Mouse (Mus musculus) mouse trophoblast stem cell (cell line): ENCODE measurements around the gene Xrcc5.

ENCODE experiments used
- in situ Hi-C, 2 experiments: fragments of 300-500 bp; cut with MseI, MboI; formaldehyde crosslinking; loops; 2 replicates in 1 of 2; 3 replicates in 1 of 2; pipeline ENCODE4 v1.15.1; 2025

The Xrcc5 gene

GRCm38 (mm10) chr1:72383056-72383455 lies 75.8 kb downstream of the Xrcc5 start:
- in situ Hi-C loops = no loop called here

DNA sequence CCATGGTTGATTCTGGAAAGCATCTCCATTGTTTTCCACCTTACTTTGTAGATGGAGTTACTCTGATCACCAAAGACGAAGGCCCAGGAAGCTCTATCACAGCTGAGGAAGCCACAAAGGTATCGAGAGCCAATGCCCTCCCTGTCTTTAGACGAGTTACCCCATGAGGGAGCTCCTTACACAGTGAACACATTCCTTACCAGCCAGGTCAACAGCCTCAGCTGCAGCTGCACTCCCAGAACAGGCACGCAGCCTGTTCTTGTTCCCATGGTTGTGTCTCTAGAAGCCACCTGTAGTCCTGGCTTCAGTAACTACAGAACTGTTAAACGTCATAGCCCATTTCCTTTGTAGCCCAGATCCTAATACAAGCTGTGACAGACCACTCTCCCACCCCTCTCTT lies 76.4 kb downstream of the Xrcc5 start:
- in situ Hi-C loops = no loop called here

DNA sequence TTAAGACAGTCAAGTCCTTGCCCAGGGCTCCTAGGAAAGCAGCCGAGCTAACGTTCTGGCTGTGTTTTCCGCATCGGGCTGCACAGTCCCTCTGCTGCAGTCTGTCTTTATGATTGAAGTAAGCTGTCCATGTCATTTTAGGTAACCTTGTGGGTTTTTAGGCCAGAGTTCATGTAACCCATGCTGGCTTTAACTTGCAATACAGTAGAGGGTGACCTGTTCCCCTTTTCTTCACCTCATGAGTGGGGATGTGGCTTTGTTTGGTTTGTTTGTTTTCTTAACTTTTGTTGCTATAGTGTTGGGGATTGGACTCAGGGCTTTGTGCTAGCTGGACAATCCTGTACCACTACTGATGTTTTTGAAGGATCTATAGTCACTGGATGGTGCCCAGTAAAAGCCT lies 83.2 kb downstream of the Xrcc5 start:
- in situ Hi-C loops = no loop called here

DNA sequence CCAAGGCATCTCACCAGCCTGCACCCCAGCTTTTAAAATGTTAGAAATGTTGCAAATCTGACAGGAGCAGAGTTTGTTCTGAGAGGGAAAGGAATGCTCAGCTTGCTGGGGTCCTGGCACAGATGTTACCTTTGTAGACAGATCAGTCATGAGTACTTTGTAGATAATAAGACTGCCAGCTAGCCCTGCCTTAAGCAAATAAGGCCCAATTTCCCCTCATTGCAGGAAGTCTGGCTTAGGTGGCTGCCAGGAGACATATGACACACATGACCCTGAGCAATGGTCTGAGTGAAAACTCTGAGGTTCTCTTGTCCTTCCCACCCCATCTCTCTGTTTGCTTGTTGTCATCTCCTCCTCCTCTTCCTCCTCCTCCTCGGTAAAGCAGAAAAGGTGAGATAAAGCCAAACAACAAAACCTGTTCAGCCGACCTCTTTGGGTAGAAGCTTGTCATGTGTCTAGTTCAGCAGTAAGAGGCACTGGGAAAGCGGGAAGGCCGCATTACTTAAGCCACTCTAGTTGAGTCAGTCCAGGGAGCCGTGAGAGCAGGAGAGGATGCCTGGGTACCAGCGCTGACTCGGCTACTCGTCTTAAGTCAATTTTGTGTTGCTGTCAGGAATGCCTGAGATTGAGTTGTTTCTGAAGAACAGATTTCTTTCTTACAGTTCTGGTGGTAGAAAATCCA lies 92.6 kb downstream of the Xrcc5 start:
- in situ Hi-C loops = no loop called here

GRCm38 (mm10) chr1:72400616-72401015 lies 93.4 kb downstream of the Xrcc5 start:
- in situ Hi-C loops = no loop called here

GRCm38 (mm10) chr1:72401331-72402069 lies 94.3 kb downstream of the Xrcc5 start:
- in situ Hi-C loops = no loop called here

DNA sequence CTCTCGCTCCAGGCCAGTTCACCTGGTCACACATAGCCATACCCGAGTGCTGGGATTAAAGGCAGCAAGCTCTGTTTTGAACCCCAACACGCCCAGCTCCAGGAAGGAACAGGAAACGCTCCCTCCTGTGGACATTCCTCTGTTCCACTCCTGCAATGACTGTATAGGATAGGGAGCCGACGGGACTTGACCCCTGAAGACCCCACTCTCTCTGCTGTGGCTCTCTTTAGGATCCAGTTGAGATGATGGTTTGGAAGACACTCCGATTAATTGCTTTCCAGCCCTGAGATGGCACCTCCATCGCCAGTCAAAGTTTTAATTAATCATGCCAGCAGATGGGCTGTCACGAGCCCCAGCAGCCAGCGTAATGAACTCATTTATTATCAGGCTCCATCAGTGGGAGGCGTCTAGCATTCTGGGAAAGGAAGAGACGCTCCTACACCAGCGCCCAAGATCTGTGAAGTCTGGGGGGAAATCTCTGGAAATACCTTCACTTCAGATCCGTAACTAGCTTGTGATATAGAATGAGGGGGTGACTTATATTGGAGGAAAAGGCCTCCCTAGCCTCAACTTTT lies 99.4 kb downstream of the Xrcc5 start:
- in situ Hi-C loops = no loop called here

DNA sequence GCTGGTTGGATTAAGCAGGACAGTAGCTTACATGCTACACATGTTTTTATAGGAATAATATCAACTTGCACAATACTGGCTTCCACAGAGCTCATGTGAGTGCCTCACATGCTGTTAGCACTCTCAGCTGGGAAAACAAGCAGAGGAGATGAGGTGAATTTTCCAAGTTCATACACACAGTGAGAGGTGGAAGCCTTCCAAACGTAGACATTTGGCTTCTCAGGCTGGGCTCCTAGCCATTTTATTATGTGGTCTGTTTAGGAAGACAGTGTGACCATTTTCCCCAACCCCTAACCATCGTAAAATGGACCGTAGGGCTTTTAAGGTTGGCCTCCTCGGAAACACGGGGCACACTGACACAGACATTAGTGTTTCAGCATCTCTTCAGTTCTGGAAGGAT lies 102.7 kb downstream of the Xrcc5 start:
- in situ Hi-C loops = no loop called here

DNA sequence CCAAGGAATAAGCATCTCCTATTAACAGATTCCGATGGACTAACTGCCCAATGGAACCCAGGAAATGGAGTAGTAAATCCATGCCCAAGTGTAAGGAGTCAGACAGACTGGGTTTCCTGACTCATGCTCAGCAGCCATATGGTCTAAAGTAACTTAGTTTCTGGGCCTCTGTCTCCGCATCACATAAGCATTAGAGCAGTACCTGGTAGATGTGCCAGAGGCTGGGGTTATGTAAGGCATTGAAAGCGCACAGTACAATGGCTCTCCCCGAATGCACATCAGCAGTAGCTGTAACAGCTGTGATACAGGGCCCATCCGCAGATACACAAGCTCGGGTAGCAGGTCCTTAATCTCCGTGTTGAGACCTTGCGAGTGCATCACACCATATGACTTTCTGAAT lies 103.9 kb downstream of the Xrcc5 start:
- in situ Hi-C loops = no loop called here

DNA sequence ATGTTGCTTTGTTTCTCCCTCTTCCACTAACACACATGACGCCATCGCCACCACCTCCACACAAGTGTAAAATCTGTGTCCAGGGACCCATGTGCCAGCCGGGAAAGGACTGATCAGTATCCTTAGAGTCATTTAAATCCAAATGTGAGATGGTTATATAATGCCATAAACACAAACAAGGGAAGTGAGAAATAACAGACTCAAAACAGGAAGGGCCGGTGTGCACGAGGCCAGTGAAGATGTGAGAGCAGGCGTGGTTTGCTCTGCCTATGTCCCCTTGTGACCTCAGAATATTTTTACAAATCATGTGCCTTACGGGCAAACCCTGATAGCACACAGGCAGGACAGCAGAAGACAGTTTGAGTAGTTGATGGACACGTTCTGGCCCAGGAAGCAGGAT lies 106.0 kb downstream of the Xrcc5 start:
- in situ Hi-C loops = no loop called here

GRCm38 (mm10) chr1:72414133-72414532 lies 106.9 kb downstream of the Xrcc5 start:
- in situ Hi-C loops = no loop called here

DNA sequence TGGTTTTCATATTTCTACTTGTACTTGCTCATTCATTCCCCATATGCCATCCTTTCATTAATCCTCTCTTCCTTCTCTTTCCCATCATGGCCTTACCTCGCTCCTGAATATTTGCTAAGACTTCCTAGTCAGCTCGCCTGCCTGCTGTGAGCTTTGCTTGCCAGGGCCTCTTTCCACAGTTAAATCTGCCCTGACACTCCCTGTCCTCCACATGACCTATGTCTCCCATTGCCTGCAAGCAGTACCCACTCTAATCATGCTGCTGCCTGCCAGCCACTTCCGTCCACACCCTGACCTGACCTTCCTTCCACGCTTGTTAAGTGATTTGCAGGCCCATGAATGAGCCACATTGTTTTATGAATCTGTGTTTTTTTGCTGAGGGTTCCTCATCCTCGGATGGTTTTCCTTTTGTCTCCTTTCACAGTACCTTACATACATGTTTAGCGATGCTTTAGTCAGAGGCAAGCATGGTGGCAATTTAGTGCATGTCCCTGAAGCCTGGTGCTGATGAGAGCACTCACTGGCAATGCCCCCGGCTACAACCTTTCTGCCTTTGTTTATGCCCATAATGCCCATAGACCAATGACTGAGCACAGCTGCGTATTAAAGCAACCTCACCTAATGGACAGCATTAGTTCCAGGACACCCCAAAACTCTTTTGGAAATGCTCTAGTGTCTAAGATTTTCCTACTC lies 107.5 kb downstream of the Xrcc5 start:
- in situ Hi-C loops = no loop called here

DNA sequence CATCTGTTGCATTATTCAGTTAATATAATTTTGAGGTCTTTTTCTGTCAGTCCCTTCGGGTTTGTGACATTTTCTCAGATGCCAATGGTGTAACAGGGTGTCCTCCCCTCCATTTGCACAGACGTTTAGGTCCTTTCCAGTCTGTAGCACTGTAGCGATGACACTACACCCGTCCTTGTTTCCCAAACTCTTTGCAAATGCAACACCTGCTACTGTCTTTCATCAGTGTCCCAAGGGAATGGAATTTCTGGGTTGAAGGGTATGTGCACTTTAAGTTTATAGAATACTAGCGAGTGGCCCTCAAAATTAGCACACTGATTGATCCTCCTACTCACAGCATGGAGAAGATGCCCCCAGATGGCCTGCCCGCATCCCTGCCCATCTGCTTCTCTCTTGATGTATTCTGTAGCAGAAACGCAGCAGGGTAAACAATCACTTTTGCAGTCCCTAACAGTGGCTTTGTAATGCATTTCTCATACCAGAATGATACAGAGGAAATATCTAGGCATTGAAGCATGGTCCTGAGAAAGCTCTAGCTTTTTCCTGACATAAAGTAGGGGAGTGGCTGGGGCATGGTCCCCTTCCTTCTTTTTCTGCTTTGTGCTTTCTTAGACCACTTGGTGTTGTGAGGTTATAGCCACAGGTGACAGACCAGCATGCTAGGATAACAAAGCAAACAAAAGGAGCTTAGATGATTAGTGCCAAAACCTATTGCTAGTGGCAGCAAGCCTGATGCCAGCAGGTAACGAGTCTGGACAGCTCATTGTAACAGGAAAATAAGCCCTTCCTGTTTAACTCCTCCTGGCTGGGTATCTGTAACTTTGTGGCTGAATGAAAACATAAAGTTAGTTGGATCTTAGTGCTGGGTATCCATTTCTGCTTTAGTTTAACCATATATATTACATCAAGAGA lies 111.8 kb downstream of the Xrcc5 start:
- in situ Hi-C loops = no loop called here

- in situ Hi-C loops = no loop called here
Observed at GRCm38 (mm10) chr1:72420220-72420619, 113.0 kb downstream of the Xrcc5 start.

DNA sequence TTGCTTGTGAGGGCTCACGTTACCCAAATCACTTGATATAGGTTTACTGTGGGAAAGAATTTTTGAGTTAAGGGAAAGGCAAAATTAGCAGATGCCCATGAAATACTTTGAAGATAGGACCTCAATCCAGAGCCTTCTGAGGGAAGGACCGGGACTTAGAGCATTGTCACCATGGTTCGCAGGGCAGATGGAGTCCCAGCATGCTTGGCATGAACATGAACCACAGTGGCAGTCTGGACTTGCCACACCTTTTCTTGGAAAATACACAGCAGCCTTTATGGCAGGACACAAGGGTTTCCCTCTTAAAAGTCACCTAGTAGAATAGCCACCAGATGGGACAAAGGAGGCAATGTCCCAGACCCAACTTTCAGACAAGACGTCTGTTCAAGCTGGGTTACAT lies 114.9 kb downstream of the Xrcc5 start:
- in situ Hi-C loops = no loop called here

- in situ Hi-C loops = no loop called here
Observed at GRCm38 (mm10) chr1:72426456-72426855, 119.2 kb downstream of the Xrcc5 start.

- in situ Hi-C loops = no loop called here
Observed at GRCm38 (mm10) chr1:72428526-72428925, 121.3 kb downstream of the Xrcc5 start.

GRCm38 (mm10) chr1:72429107-72429807 lies 122.0 kb downstream of the Xrcc5 start:
- in situ Hi-C loops = no loop called here

DNA sequence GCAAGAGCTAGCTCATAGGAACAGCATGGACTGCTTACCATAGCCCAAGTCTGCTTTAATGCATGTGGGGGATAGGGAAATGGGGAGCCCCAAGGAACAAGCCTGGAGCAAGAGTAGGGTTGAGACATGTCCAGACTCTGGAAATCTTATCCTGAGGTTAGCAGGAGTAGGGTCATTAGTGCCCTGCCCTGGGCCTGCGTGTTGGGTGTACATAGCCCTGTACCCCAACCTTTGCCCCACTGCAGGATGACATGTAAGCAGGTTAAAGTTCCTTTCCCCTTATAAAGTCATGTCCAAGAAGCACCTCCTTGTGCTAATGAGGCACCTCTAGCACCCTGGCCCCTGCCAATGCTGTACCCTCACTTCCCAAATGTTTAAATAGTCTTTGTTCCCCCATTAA lies 125.4 kb downstream of the Xrcc5 start:
- in situ Hi-C loops = no loop called here

DNA sequence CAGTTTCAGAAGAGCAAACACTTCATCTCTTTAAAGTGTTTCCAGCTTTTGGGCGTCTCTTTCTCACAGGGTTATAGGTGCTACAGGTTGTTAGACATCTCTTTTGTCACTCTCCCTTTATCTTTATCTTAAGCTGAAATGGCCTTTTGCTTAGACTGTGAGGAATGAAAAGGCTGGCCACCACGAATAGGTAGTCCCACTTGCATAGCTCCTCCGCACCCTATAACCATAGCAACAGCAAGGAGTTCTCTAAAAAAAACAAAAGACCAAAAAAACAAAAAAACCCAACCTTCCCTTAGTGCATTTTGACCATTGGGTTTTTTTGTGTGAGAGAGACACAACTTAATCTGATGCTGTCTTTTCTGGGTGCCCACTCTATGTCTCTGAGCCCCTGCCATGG lies 127.3 kb downstream of the Xrcc5 start:
- in situ Hi-C loops = no loop called here

- in situ Hi-C loops = no loop called here
Observed at GRCm38 (mm10) chr1:72436967-72437366, 129.7 kb downstream of the Xrcc5 start.
